Mouse (Mus musculus) kidney, embryonic 14.5 days (tissue): Measurements from ENCODE around the gene St8sia4. TPM values are rescaled to one million over a fixed set of nuclear protein-coding genes. Genes with fewer than 3 reads are reported as not detected.
"Not testable (repeated sequence)": the region's sequence is repeated elsewhere in the genome, so short reads cannot be mapped to it uniquely, and the experiment has no call there.

Source experiments
- ATAC-seq: fragments of 200-750 bp; cut with Nextera tagmentation; 2 replicates; pipeline ENCODE4 v1.8.0; 2017; ENCODE audit warnings: moderate number of reproducible peaks, mild to moderate bottlenecking, moderate TSS enrichment, moderate library complexity; ENCODE audit not compliant: low FRiP score, low TSS enrichment
- H3K27ac ChIP-seq: fragments of 300-500 bp; sonication (generic); 2 replicates; pipeline ENCODE4 v1.5.1; 2014; ENCODE audit warnings: low read depth, mild to moderate bottlenecking, low read length, moderate library complexity, mixed read lengths
- H3K27me3 ChIP-seq: fragments of 300-500 bp; sonication (generic); 2 replicates; pipeline ENCODE4 v1.6.1; 2014; ENCODE audit warnings: mild to moderate bottlenecking, low read length; ENCODE audit not compliant: control insufficient read depth, insufficient read depth
- H3K36me3 ChIP-seq: fragments of 300-500 bp; sonication (generic); 2 replicates; pipeline ENCODE4 v1.6.1; 2014; ENCODE audit warnings: low read length, mixed read lengths; ENCODE audit not compliant: control insufficient read depth, insufficient read depth
- H3K4me1 ChIP-seq: fragments of 300-500 bp; sonication (generic); 2 replicates; pipeline ENCODE4 v1.6.1; 2014; ENCODE audit warnings: low read length, mixed read lengths; ENCODE audit not compliant: control insufficient read depth, insufficient read depth
- H3K4me2 ChIP-seq: fragments of 300-500 bp; sonication (generic); replicated peaks from 2 replicates; pipeline ENCODE4 v1.6.1; 2014; ENCODE audit warnings: low read depth, mild to moderate bottlenecking, low read length
- H3K4me3 ChIP-seq: fragments of 300-500 bp; sonication (generic); 2 replicates; pipeline ENCODE4 v1.5.1; 2014; ENCODE audit warnings: mild to moderate bottlenecking, low read length
- H3K9ac ChIP-seq: fragments of 300-500 bp; sonication (generic); 2 replicates; pipeline ENCODE4 v1.6.1; 2014; ENCODE audit warnings: low read depth, mild to moderate bottlenecking, low read length, moderate library complexity
- H3K9me3 ChIP-seq: fragments of 300-500 bp; sonication (generic); 2 replicates; pipeline ENCODE4 v1.6.1; 2016; ENCODE audit warnings: low read length; ENCODE audit not compliant: control insufficient read depth
- WGBS: fragments of 180-500 bp; shearing (Covaris S2); extraction: QIAGEN DNeasy Blood & Tissue Kit; methylation state at CpG from one replicate; pipeline ENCODE4 v1.1.7; 2014; 5-methylcytosine and 5-hydroxymethylcytosine counted together
- polyA plus RNA-seq: library from polyadenylated mRNA; unstranded; fragments of >200 nt; fragmentation: Nextera tagmentation; extraction: Ambion mirVana; gene quantifications from 2 replicates; pipeline ENCODE4 v1.2.1, GENCODE M21; 2014

Gene St8sia4
- polyA plus RNA-seq, 1 experiment from 2014 or later, result 4.0 TPM

- ATAC-seq, result no peak
Observed at GRCm38 (mm10) chr1:95572619-95573540, 94.5 kb downstream of the St8sia4 start.

DNA sequence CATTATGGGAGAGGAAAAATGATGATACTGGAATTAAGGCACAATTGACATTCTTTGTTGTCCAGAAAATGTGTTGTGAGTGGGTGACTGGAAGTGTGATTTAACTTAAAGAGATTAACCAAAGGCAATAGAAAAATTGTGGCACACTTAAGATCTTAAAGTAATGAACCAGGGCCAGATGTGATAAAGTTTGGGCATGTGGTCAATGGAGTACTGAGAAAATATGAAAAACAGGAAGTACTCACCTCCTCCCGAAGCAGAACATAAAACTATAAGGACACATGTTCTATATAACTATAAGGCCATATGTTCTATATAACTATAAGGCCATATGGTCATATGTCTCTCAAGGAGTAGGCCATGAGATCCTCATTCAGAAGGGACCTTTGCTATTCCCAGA, 96.3 kb downstream of the St8sia4 start:
- WGBS, result 78% methylated on average over 1 of the region's 1 CpGs
- no peaks in the 10 kb centered on the region for H3K9me3 ChIP-seq
- no peaks in the 10 kb centered on the region for H3K27me3 ChIP-seq
- no peak for ATAC-seq
- H3K4me3 ChIP-seq, result no peak overlapping the region
- H3K4me1 ChIP-seq, result no peaks in the 10 kb centered on the region
- no peak overlapping the region for H3K4me2 ChIP-seq
- H3K9ac ChIP-seq, result no peak overlapping the region
- no peak overlapping the region for H3K27ac ChIP-seq
- no peaks in the 10 kb centered on the region for H3K36me3 ChIP-seq

More at GRCm38 (mm10) chr1:95572619-95573540, 94.5 kb downstream of the St8sia4 start:
- 91% methylated on average over 9 of the region's 9 CpGs for WGBS
- no peak overlapping the region for H3K4me2 ChIP-seq
- H3K4me1 ChIP-seq, result no peaks in the 10 kb centered on the region
- H3K27me3 ChIP-seq, result no peaks in the 10 kb centered on the region
- H3K4me3 ChIP-seq, result no peak overlapping the region
- H3K9ac ChIP-seq, result no peak overlapping the region
- H3K36me3 ChIP-seq, result no peaks in the 10 kb centered on the region
- no peak overlapping the region for H3K27ac ChIP-seq
- H3K9me3 ChIP-seq, result no peaks in the 10 kb centered on the region

DNA sequence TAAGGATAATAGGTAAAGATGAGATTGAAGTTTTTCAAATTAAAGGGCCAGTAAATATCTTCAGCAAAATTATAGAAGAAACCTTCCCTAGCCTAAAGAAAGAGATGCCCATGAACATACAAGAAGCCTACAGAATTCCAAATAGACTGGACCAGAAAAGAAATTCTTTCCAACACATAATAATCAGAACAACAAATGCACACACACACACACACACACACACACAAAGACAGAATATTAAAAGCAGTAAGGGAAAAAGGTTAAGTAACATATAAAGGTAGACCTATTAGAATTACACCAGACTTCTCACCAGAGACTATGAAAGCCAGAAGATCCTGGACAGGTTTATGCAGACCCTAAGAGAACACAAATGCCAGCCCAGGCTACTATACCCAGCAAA, 112.8 kb downstream of the St8sia4 start:
- not testable (repeated sequence) for H3K4me1 ChIP-seq, H3K36me3 ChIP-seq, H3K9me3 ChIP-seq, H3K4me2 ChIP-seq, H3K27ac ChIP-seq, H3K27me3 ChIP-seq, H3K4me3 ChIP-seq, H3K9ac ChIP-seq, ATAC-seq

GRCm38 (mm10) chr1:95541460-95541859, 125.9 kb downstream of the St8sia4 start:
- H3K9ac ChIP-seq, result no peak overlapping the region
- H3K4me1 ChIP-seq, result no peaks in the 10 kb centered on the region
- no peak overlapping the region for H3K27ac ChIP-seq
- WGBS, result 42% methylated on average over 3 of the region's 3 CpGs
- no peaks in the 10 kb centered on the region for H3K36me3 ChIP-seq
- no peaks in the 10 kb centered on the region for H3K27me3 ChIP-seq
- no peak overlapping the region for H3K4me3 ChIP-seq
- no peaks in the 10 kb centered on the region for H3K9me3 ChIP-seq
- H3K4me2 ChIP-seq, result no peak overlapping the region
- no peak for ATAC-seq
